Mouse (Mus musculus): ENCODE data around the gene Olfr498.

Olfr498 gene

DNA sequence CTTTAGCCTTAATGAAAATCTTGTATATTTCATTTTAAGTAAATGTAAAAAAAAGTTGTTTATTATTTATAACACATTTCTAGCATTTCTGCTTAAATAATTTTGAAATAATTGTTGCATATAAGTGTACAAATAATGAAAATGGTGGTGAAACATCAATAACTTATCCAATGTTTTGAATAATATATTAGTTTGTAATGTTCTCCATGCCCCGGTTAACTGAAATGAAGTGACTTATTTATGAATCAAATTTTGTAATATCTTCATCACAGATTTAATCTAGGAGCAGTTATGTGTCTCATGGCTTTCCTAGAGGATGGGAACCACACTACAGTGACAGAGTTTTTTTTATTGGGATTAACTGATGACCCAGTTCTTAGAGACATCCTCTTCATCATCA, at the start of gene Olfr498:
Gene Olfr498 (plus strand): TSS at position 301 of the 400 bp plus-strand sequence.
- no peak for DNase-seq

DNA sequence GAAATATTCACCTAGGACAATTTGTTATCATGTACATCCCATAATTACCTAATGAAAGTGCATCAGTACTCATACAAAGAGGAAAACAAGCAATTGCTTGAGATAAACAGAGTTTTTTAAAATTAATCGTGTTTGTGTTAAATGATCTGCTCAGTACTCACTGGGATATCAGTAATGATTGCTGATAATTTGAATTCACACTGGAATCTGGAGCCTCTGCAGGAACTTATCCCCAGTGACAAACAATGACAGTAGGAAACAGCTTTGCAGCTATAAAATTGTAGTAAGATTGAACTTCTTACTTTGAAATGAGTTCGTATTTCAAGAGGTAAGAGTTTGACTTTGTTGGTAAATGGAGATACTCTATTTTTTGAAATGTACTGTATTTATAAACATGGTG, 45.0 kb upstream of the Olfr498 start, which contains the start of gene Olfr497:
Gene Olfr497 (plus strand): TSS at position 301 of the 400 bp plus-strand sequence.
- no peak for DNase-seq
